Mouse (Mus musculus): ENCODE measurements around the gene Psen2. TPM values are rescaled to one million over a fixed set of nuclear protein-coding genes. Genes with fewer than 3 reads are reported as not detected.

The Psen2 gene
- total and polyA plus RNA-seq, 3 experiments = 23.4 to 46.1 (median 45.3) TPM

DNA sequence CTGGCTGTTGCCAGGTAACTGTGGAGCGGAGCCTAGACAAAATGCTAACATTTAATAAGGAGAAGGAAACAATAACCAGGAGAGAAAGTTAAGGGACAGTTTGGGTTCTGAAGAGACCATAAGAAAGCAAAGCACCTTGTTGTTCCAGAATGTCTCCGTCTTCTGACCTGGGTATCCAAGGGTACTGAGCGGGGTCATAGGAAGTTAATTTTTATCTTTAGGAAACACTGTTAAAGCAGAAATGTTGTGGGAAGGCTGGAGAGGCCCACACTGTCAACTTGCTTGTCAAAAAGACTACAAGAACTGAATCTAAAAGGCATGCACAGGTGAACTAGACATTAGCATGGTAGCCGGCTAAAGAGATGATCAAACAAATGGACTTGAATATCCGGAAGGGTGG lies 50.3 kb downstream of the Psen2 start:
- no peak overlapping the region for H3K4me3 ChIP-seq (replicated peaks in 1 of 3; ENCODE audit: low read depth in 2 of 3, low read length in 2 of 3, poor library complexity in 1 of 3)
- in situ Hi-C loops (cut with MboI; ENCODE audit: low pct_ligation_motif_present, low pct_unique_long_range_greater_than_20kb, low sequenced_read_pairs) = no loop called here
- TF ChIP-seq MAX (IDR thresholded peaks at IDR 0.05; ENCODE audit: low read length) (no peak), EP300 (IDR thresholded peaks at IDR 0.05; ENCODE audit: low read length) (no peak), RAD21 (IDR thresholded peaks at IDR 0.05; ENCODE audit: low read depth, low read length) (no peak), USF2 (conservative IDR thresholded peaks at IDR 0.05; ENCODE audit: low read depth, low read length) (no peak), NRF1 (IDR thresholded peaks at IDR 0.05; ENCODE audit: low read depth, low read length) (no peak), MEF2A (IDR thresholded peaks at IDR 0.05; ENCODE audit: borderline replicate concordance, low read depth, low read length) (no peak), ZKSCAN1 (IDR thresholded peaks at IDR 0.05; ENCODE audit: borderline replicate concordance, low read depth, low read length) (no peak), MAZ (IDR thresholded peaks at IDR 0.05; ENCODE audit: low read depth, low read length) (no peak), MXI1 (IDR thresholded peaks at IDR 0.05; ENCODE audit: low read depth, low read length) (no peak), JUND (conservative IDR thresholded peaks at IDR 0.05; ENCODE audit: low read depth, low read length) (no peak), ZNF384 (IDR thresholded peaks at IDR 0.05; ENCODE audit: low read depth, low read length) (no peak), UBTF (IDR thresholded peaks at IDR 0.05; ENCODE audit: low read depth, low read length) (no peak), POLR2A (IDR thresholded peaks at IDR 0.05; ENCODE audit: low read depth, low read length) (no peak), RCOR1 (conservative IDR thresholded peaks at IDR 0.05; ENCODE audit: low read depth, low read length) (no peak), NELFE (IDR thresholded peaks at IDR 0.05; ENCODE audit: low read depth, low read length) (no peak), POLR2AphosphoS2 (IDR thresholded peaks at IDR 0.05; ENCODE audit: low read depth, low read length) (no peak), E2F4 (IDR thresholded peaks at IDR 0.05; ENCODE audit: insufficient replicate concordance, low read depth, low read length) (no peak), KAT2A (IDR thresholded peaks at IDR 0.05; ENCODE audit: insufficient replicate concordance, low read length) (no peak), SIN3A (IDR thresholded peaks at IDR 0.05; ENCODE audit: low read length) (no peak)
- no peak for DNase-seq (ENCODE audit: extremely low read depth)
- H3K4me1 ChIP-seq (ENCODE audit: control insufficient read depth in 1 of 2, insufficient read depth in 2 of 2) = peaks cover 13 to 59% of the 10 kb centered on the region in 2 experiments
- H3K27me3 ChIP-seq (replicated peaks) = no peaks in the 10 kb centered on the region
- dilution Hi-C loops (cut with MboI; ENCODE audit: extremely low pct_ligation_motif_present, extremely low pct_unique_long_range_greater_than_20kb, low sequenced_read_pairs) = no loop called here
- no peaks in the 10 kb centered on the region for H3K79me2 ChIP-seq (replicated peaks; ENCODE audit: control insufficient read depth, extremely low read depth, insufficient read depth, poor library complexity, severe bottlenecking)
- no peaks in the 10 kb centered on the region for H3K9me3 ChIP-seq (replicated peaks; ENCODE audit: low read length)
- H3K4me2 ChIP-seq (ENCODE audit: insufficient read depth, low read depth, poor library complexity, severe bottlenecking) = no peak overlapping the region
- no peaks in the 10 kb centered on the region for H3K36me3 ChIP-seq (replicated peaks in 1 of 2; ENCODE audit: control insufficient read depth in 1 of 2, insufficient read depth in 1 of 2, low read length in 1 of 2)
- no peak overlapping the region for H3K9ac ChIP-seq (ENCODE audit: insufficient read depth, low read depth)
- no peak overlapping the region for H3K27ac ChIP-seq (ENCODE audit: insufficient read depth, low read depth)

DNA sequence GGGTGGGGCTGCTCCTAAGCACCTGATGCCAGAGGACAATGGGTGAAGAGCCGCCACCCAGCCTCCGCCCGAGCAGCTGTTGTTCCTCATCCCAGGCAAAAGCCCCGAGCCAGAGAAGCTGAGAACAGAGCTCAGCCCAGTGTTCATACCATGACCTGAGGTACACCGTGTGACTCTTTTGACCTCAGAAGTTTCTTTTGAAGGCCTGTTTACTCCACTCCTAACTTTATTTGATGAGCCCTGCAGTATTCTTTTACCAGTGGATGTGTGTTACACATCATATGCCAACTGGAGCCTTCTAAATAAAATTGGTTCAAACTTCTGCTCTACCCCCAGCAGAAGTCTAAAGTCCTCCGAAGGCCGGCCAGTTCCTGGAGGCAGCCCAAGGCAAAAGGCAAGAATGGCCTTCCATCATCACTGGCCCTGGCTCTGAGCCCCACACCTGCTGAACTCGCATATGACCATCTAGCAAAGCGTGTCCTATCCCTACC lies 52.4 kb downstream of the Psen2 start:
- dilution Hi-C loops (cut with MboI; ENCODE audit: extremely low pct_ligation_motif_present, extremely low pct_unique_long_range_greater_than_20kb, low sequenced_read_pairs) = no loop called here
- TF ChIP-seq SIN3A (IDR thresholded peaks at IDR 0.05; ENCODE audit: low read length) = no peak
- TF ChIP-seq E2F4 (IDR thresholded peaks at IDR 0.05; ENCODE audit: insufficient replicate concordance, low read depth, low read length) = no peak
- no peak for TF ChIP-seq ZNF384 (IDR thresholded peaks at IDR 0.05; ENCODE audit: low read depth, low read length)
- no peak for TF ChIP-seq MAFK (IDR thresholded peaks at IDR 0.05; ENCODE audit: insufficient replicate concordance, low read length)
- no peak for TF ChIP-seq ETS1 (conservative IDR thresholded peaks at IDR 0.05; ENCODE audit: low read depth, low read length)
- no peak for TF ChIP-seq KAT2A (IDR thresholded peaks at IDR 0.05; ENCODE audit: insufficient replicate concordance, low read length)
- TF ChIP-seq RCOR1 (conservative IDR thresholded peaks at IDR 0.05; ENCODE audit: low read depth, low read length) = no peak
- no peak for TF ChIP-seq NELFE (IDR thresholded peaks at IDR 0.05; ENCODE audit: low read depth, low read length)
- no peak for TF ChIP-seq USF2 (conservative IDR thresholded peaks at IDR 0.05; ENCODE audit: low read depth, low read length)
- TF ChIP-seq ELF1 (IDR thresholded peaks at IDR 0.05; ENCODE audit: low read depth, low read length) = no peak
- TF ChIP-seq PAX5 (IDR thresholded peaks at IDR 0.05; ENCODE audit: low read length) = no peak
- TF ChIP-seq CHD2 (IDR thresholded peaks at IDR 0.05; ENCODE audit: low read length) = no peak
- no peak for TF ChIP-seq JUND (conservative IDR thresholded peaks at IDR 0.05; ENCODE audit: low read depth, low read length)
- TF ChIP-seq HCFC1 (IDR thresholded peaks at IDR 0.05; ENCODE audit: low read depth, low read length) = no peak
- TF ChIP-seq CTCF (conservative IDR thresholded peaks at IDR 0.05 in 1 of 2, IDR thresholded peaks at IDR 0.05 in 1 of 2; ENCODE audit: low read depth in 2 of 2, low read length in 2 of 2) = no peak
- TF ChIP-seq MXI1 (IDR thresholded peaks at IDR 0.05; ENCODE audit: low read depth, low read length) = no peak
- no peak for TF ChIP-seq ZC3H11A (IDR thresholded peaks at IDR 0.05; ENCODE audit: low read depth, low read length)
- TF ChIP-seq RAD21 (IDR thresholded peaks at IDR 0.05; ENCODE audit: low read depth, low read length) = no peak
- no peak for TF ChIP-seq SMC3 (IDR thresholded peaks at IDR 0.05; ENCODE audit: low read depth, low read length)
- TF ChIP-seq GABPA (IDR thresholded peaks at IDR 0.05; ENCODE audit: insufficient replicate concordance, low read depth, low read length) = no peak
- Histone ChIP-seq H3K4me1 (ENCODE audit: control insufficient read depth in 1 of 2, insufficient read depth in 2 of 2) (peaks cover 13 to 67% of the 10 kb centered on the region in 2 experiments), H3K27me3 (replicated peaks) (no peaks in the 10 kb centered on the region), H3K79me2 (replicated peaks; ENCODE audit: control insufficient read depth, extremely low read depth, insufficient read depth, poor library complexity, severe bottlenecking) (no peaks in the 10 kb centered on the region), H3K4me3 (replicated peaks in 1 of 3; ENCODE audit: low read depth in 2 of 3, low read length in 2 of 3, poor library complexity in 1 of 3) (no peak overlapping the region), H3K27ac (ENCODE audit: insufficient read depth, low read depth) (no peak overlapping the region), H3K4me2 (ENCODE audit: insufficient read depth, low read depth, poor library complexity, severe bottlenecking) (no peak overlapping the region), H3K36me3 (replicated peaks in 1 of 2; ENCODE audit: control insufficient read depth in 1 of 2, insufficient read depth in 1 of 2, low read length in 1 of 2) (no peaks in the 10 kb centered on the region), H3K9me3 (replicated peaks; ENCODE audit: low read length) (no peaks in the 10 kb centered on the region), H3K9ac (ENCODE audit: insufficient read depth, low read depth) (no peak overlapping the region)
- in situ Hi-C loops (cut with MboI; ENCODE audit: low pct_ligation_motif_present, low pct_unique_long_range_greater_than_20kb, low sequenced_read_pairs) = no loop called here
- DNase-seq (ENCODE audit: extremely low read depth) = no peak

Data from CH12.LX (cell line).